ENCODE assay signal across 10 mouse cellular contexts in genomic region chr7:5019576-5019975, GRCm38 (mm10). TPM values are rescaled to one million over a fixed set of nuclear protein-coding genes. Genes with fewer than 3 reads are reported as not detected.
DNase-seq lines count a peak whose midpoint lies in the region; ATAC-seq and TF ChIP-seq lines count a peak whose summit lies in the region.
"Not testable (repeated sequence)": the region's sequence is repeated elsewhere in the genome, so short reads cannot be mapped to it uniquely, and the experiment has no call there.
"Had no signal": no experiment of that assay in that cellular context is flagged by ENCODE, and none has a peak within 500 bp of the region (broad histone marks: within the 10 kb centered on the region; RNA-seq: fewer than 3 reads in every experiment).

No protein-coding gene starts in this region.

- peak overlapping the region; percentile 88 for H3K27ac ChIP-seq in bone marrow macrophage, adult 2 months (ENCODE audit: insufficient read depth, low read depth, low read length)
- H3K27ac ChIP-seq in forebrain, embryonic 11.5 days (ENCODE audit: low read depth, low read length): peak overlapping the region; percentile 90
- H3K27ac ChIP-seq in heart, embryonic 14.5 days (replicated peaks in 1 of 2; ENCODE audit: control insufficient read depth in 1 of 2, insufficient read depth in 1 of 2, low read depth in 2 of 2, low read length in 2 of 2): peak overlapping the region; percentile 97 to 99
- peak overlapping the region; percentile 48; the same call in 1 of the 2 replicates for H3K27ac ChIP-seq in intestine, embryonic 15.5 days
- peak overlapping the region; percentile 97 for H3K27ac ChIP-seq in limb, embryonic 13.5 days
- peak overlapping the region; percentile 98 for H3K27ac ChIP-seq in lung, postnatal 0 days (ENCODE audit: low read length)
- H3K27ac ChIP-seq in neural tube, embryonic 12.5 days: not testable (repeated sequence)

- not testable (repeated sequence) for TF ChIP-seq CTCF in bone marrow macrophage, adult 2 months (IDR thresholded peaks at IDR 0.05; ENCODE audit: low read depth, low read length); lung, postnatal 0 days (IDR thresholded peaks at IDR 0.05)

- not testable (repeated sequence) for ATAC-seq in forebrain, embryonic 11.5 days (replicated peaks; ENCODE audit: low FRiP score); heart, embryonic 14.5 days (ENCODE audit: insufficient number of reproducible peaks, insufficient read depth, low FRiP score, low read depth); intestine, embryonic 15.5 days; limb, embryonic 13.5 days (ENCODE audit: low FRiP score, low read depth); lung, postnatal 0 days; neural tube, embryonic 12.5 days (ENCODE audit: low FRiP score, low read depth)

- TF ChIP-seq POLR2A in bone marrow macrophage, adult 2 months (IDR thresholded peaks at IDR 0.05; ENCODE audit: borderline replicate concordance, low read depth, low read length): not testable (repeated sequence)

- peak overlapping the region; percentile 93 for H3K4me3 ChIP-seq in bone marrow macrophage, adult 2 months (ENCODE audit: insufficient read depth, low read length)
- peak overlapping the region; percentile 86 for H3K4me3 ChIP-seq in forebrain, embryonic 11.5 days (ENCODE audit: low read depth, low read length)
- peak overlapping the region; percentile 79 to 86 for H3K4me3 ChIP-seq in heart, embryonic 14.5 days (ENCODE audit: control insufficient read depth in 1 of 2, insufficient read depth in 1 of 2, low read depth in 1 of 2, low read length in 2 of 2)
- H3K4me3 ChIP-seq in intestine, embryonic 15.5 days (replicated peaks): peak overlapping the region; percentile 81
- H3K4me3 ChIP-seq in limb, embryonic 13.5 days: peak overlapping the region; percentile 85
- peak overlapping the region; percentile 84 for H3K4me3 ChIP-seq in lung, postnatal 0 days (ENCODE audit: low read depth, low read length)
- peak overlapping the region; percentile 87 for H3K4me3 ChIP-seq in neural tube, embryonic 12.5 days

- H3K36me3 ChIP-seq in forebrain, embryonic 11.5 days (ENCODE audit: control insufficient read depth, insufficient read depth, low read length); intestine, embryonic 15.5 days; lung, postnatal 0 days (ENCODE audit: insufficient read depth, low read length): not testable (repeated sequence)
- H3K36me3 ChIP-seq in heart, embryonic 14.5 days (ENCODE audit: control insufficient read depth, insufficient read depth, low read length): peaks cover 36% of the 10 kb centered on the region
- peaks cover 46% of the 10 kb centered on the region for H3K36me3 ChIP-seq in limb, embryonic 13.5 days
- H3K36me3 ChIP-seq in neural tube, embryonic 12.5 days: peaks cover 27% of the 10 kb centered on the region

- TF ChIP-seq EP300 in lung, postnatal 0 days (IDR thresholded peaks at IDR 0.05): not testable (repeated sequence)

- H3K27me3 ChIP-seq in forebrain, embryonic 11.5 days (ENCODE audit: control insufficient read depth, insufficient read depth, low read length); heart, embryonic 14.5 days (ENCODE audit: control insufficient read depth, insufficient read depth, low read length); intestine, embryonic 15.5 days (replicated peaks); limb, embryonic 13.5 days; lung, postnatal 0 days (replicated peaks; ENCODE audit: insufficient read depth, low read length); neural tube, embryonic 12.5 days (replicated peaks): not testable (repeated sequence)

- WGBS in forebrain, embryonic 11.5 days: 30% methylated on average over 8 of the region's 8 CpGs
- WGBS in heart, embryonic 14.5 days: 32% methylated on average over 8 of the region's 8 CpGs
- WGBS in intestine, embryonic 15.5 days: 29% methylated on average over 8 of the region's 8 CpGs
- WGBS in limb, embryonic 13.5 days: 26% methylated on average over 8 of the region's 8 CpGs
- 31% methylated on average over 8 of the region's 8 CpGs for WGBS in lung, postnatal 0 days
- 28% methylated on average over 8 of the region's 8 CpGs for WGBS in neural tube, embryonic 12.5 days

- not testable (repeated sequence) for H3K9me3 ChIP-seq in forebrain, embryonic 11.5 days (ENCODE audit: control insufficient read depth, low read length); heart, embryonic 14.5 days (ENCODE audit: control insufficient read depth, low read length); intestine, embryonic 15.5 days; limb, embryonic 13.5 days; lung, postnatal 0 days (ENCODE audit: low read length); neural tube, embryonic 12.5 days

- peak overlapping the region; percentile 95 for H3K9ac ChIP-seq in forebrain, embryonic 11.5 days (ENCODE audit: low read length)
- H3K9ac ChIP-seq in heart, embryonic 14.5 days (ENCODE audit: low read length): peak overlapping the region; percentile 97
- not testable (repeated sequence) for H3K9ac ChIP-seq in intestine, embryonic 15.5 days; lung, postnatal 0 days (replicated peaks; ENCODE audit: low read depth); neural tube, embryonic 12.5 days
- peak overlapping the region; percentile 97 for H3K9ac ChIP-seq in limb, embryonic 13.5 days

- H3K4me2 ChIP-seq in forebrain, embryonic 11.5 days (ENCODE audit: low read depth, low read length, severe bottlenecking): peak overlapping the region; percentile 68
- H3K4me2 ChIP-seq in heart, embryonic 14.5 days (ENCODE audit: low read length): peak overlapping the region; percentile 80
- H3K4me2 ChIP-seq in intestine, embryonic 15.5 days (replicated peaks): peak overlapping the region; percentile 74
- peak overlapping the region; percentile 91 for H3K4me2 ChIP-seq in limb, embryonic 13.5 days (replicated peaks)
- peak overlapping the region; percentile 73 for H3K4me2 ChIP-seq in lung, postnatal 0 days (replicated peaks; ENCODE audit: low read depth, low read length)
- H3K4me2 ChIP-seq in neural tube, embryonic 12.5 days (replicated peaks): peak overlapping the region; percentile 83

- DNase-seq in 416B (ENCODE audit: low read depth): peak; percentile 29
- not testable (repeated sequence) for DNase-seq in forebrain, embryonic 11.5 days (ENCODE audit: low spot score); lung, postnatal 0 days (ENCODE audit: low spot score)

- H3K4me1 ChIP-seq in bone marrow macrophage, adult 2 months (ENCODE audit: control insufficient read depth, insufficient read depth, low read length): peaks cover 18% of the 10 kb centered on the region
- not testable (repeated sequence) for H3K4me1 ChIP-seq in forebrain, embryonic 11.5 days (replicated peaks; ENCODE audit: control insufficient read depth, insufficient read depth, low read length); intestine, embryonic 15.5 days (replicated peaks); lung, postnatal 0 days (ENCODE audit: insufficient read depth, low read depth, low read length)
- H3K4me1 ChIP-seq in heart, embryonic 14.5 days (ENCODE audit: control insufficient read depth in 2 of 2, insufficient read depth in 2 of 2, low read length in 2 of 2): peaks cover 4 to 14% of the 10 kb centered on the region in 2 experiments
- peaks cover 21% of the 10 kb centered on the region for H3K4me1 ChIP-seq in limb, embryonic 13.5 days
- peaks cover 10% of the 10 kb centered on the region for H3K4me1 ChIP-seq in neural tube, embryonic 12.5 days

RNA-seq across cellular contexts. Expression of gene Zfp865, which starts 0.6 kb away (rescaled TPM):
- 19.8 and 30.1 TPM in 2 replicates for polyA plus RNA-seq in bone marrow macrophage, adult 2 months (2012; ENCODE audit: insufficient read depth, insufficient read length, missing spikeins)
- 6.7 and 7.3 TPM in 2 replicates for polyA plus RNA-seq in forebrain, embryonic 11.5 days (2014; fragmentation: Nextera tagmentation; extraction: Ambion mirVana)
- polyA plus RNA-seq in heart, embryonic 14.5 days (2014; fragmentation: Nextera tagmentation; extraction: Ambion mirVana): 4.4 and 4.9 TPM in 2 replicates
- 5.5 and 5.6 TPM in 2 replicates for polyA plus RNA-seq in intestine, embryonic 15.5 days (2015; fragmentation: Nextera tagmentation; extraction: Ambion mirVana)
- 6.0 and 8.1 TPM in 2 replicates for polyA plus RNA-seq in limb, embryonic 13.5 days (2015; fragmentation: Nextera tagmentation; extraction: Ambion mirVana)
- 3.4 and 3.8 TPM in 2 replicates for polyA plus RNA-seq in lung, postnatal 0 days (2015; fragmentation: Nextera tagmentation; extraction: Ambion mirVana)
- 6.6 and 6.9 TPM in 2 replicates for polyA plus RNA-seq in neural tube, embryonic 12.5 days (2016; fragmentation: Nextera tagmentation; extraction: Ambion mirVana)

RNA-seq across cellular contexts. Expression of gene Ccdc106, which starts 0.8 kb away (rescaled TPM):
- 0.43 and 0.61 TPM in 2 replicates for polyA plus RNA-seq in bone marrow macrophage, adult 2 months (2012; ENCODE audit: insufficient read depth, insufficient read length, missing spikeins)
- polyA plus RNA-seq in forebrain, embryonic 11.5 days (2014; fragmentation: Nextera tagmentation; extraction: Ambion mirVana): 7.2 and 7.8 TPM in 2 replicates
- 0.73 and 1.9 TPM in 2 replicates for polyA plus RNA-seq in heart, embryonic 14.5 days (2014; fragmentation: Nextera tagmentation; extraction: Ambion mirVana)
- 13.4 TPM in 2 replicates for polyA plus RNA-seq in intestine, embryonic 15.5 days (2015; fragmentation: Nextera tagmentation; extraction: Ambion mirVana)
- 44.9 and 47.8 TPM in 2 replicates for polyA plus RNA-seq in limb, embryonic 13.5 days (2015; fragmentation: Nextera tagmentation; extraction: Ambion mirVana)
- 0.42 and 1.2 TPM in 2 replicates for polyA plus RNA-seq in lung, postnatal 0 days (2015; fragmentation: Nextera tagmentation; extraction: Ambion mirVana)
- polyA plus RNA-seq in neural tube, embryonic 12.5 days (2016; fragmentation: Nextera tagmentation; extraction: Ambion mirVana): 14.3 and 17.0 TPM in 2 replicates

RNA-seq across cellular contexts. Expression of gene Gm44973, which starts 4.3 kb away (rescaled TPM):
- polyA plus RNA-seq in bone marrow macrophage, adult 2 months (2012; ENCODE audit: insufficient read depth, insufficient read length, missing spikeins): not detected in 2 replicates
- polyA plus RNA-seq in forebrain, embryonic 11.5 days (2014; fragmentation: Nextera tagmentation; extraction: Ambion mirVana): 0.23 and 1.9 TPM in 2 replicates
- polyA plus RNA-seq in heart, embryonic 14.5 days (2014; fragmentation: Nextera tagmentation; extraction: Ambion mirVana): 0.34 TPM in 1 of 2 replicates, not detected in the other
- 1.6 TPM in 2 replicates for polyA plus RNA-seq in intestine, embryonic 15.5 days (2015; fragmentation: Nextera tagmentation; extraction: Ambion mirVana)
- polyA plus RNA-seq in limb, embryonic 13.5 days (2015; fragmentation: Nextera tagmentation; extraction: Ambion mirVana): 0.42 and 2.1 TPM in 2 replicates
- 2.1 and 4.4 TPM in 2 replicates for polyA plus RNA-seq in lung, postnatal 0 days (2015; fragmentation: Nextera tagmentation; extraction: Ambion mirVana)
- polyA plus RNA-seq in neural tube, embryonic 12.5 days (2016; fragmentation: Nextera tagmentation; extraction: Ambion mirVana): 0.26 TPM in 1 of 2 replicates, not detected in the other
- polyA plus RNA-seq: brain, embryonic 14.5 days; lung, adult 2 months had no signal

RNA-seq across cellular contexts. Expression of gene Fiz1, which starts 5.1 kb away (rescaled TPM):
- 20.5 and 23.6 TPM in 2 replicates for polyA plus RNA-seq in bone marrow macrophage, adult 2 months (2012; ENCODE audit: insufficient read depth, insufficient read length, missing spikeins)
- 67.0 and 68.3 TPM in 2 replicates for polyA plus RNA-seq in forebrain, embryonic 11.5 days (2014; fragmentation: Nextera tagmentation; extraction: Ambion mirVana)
- polyA plus RNA-seq in heart, embryonic 14.5 days (2014; fragmentation: Nextera tagmentation; extraction: Ambion mirVana): 23.4 and 23.8 TPM in 2 replicates
- 37.0 and 38.5 TPM in 2 replicates for polyA plus RNA-seq in intestine, embryonic 15.5 days (2015; fragmentation: Nextera tagmentation; extraction: Ambion mirVana)
- polyA plus RNA-seq in limb, embryonic 13.5 days (2015; fragmentation: Nextera tagmentation; extraction: Ambion mirVana): 44.7 and 48.6 TPM in 2 replicates
- polyA plus RNA-seq in lung, postnatal 0 days (2015; fragmentation: Nextera tagmentation; extraction: Ambion mirVana): 20.5 and 20.8 TPM in 2 replicates
- 62.0 and 63.3 TPM in 2 replicates for polyA plus RNA-seq in neural tube, embryonic 12.5 days (2016; fragmentation: Nextera tagmentation; extraction: Ambion mirVana)

RNA-seq across cellular contexts. Expression of gene Zfp524, which starts 5.4 kb away (rescaled TPM):
- 32.9 and 36.4 TPM in 2 replicates for polyA plus RNA-seq in bone marrow macrophage, adult 2 months (2012; ENCODE audit: insufficient read depth, insufficient read length, missing spikeins)
- 9.5 and 11.1 TPM in 2 replicates for polyA plus RNA-seq in forebrain, embryonic 11.5 days (2014; fragmentation: Nextera tagmentation; extraction: Ambion mirVana)
- 12.6 and 13.6 TPM in 2 replicates for polyA plus RNA-seq in heart, embryonic 14.5 days (2014; fragmentation: Nextera tagmentation; extraction: Ambion mirVana)
- polyA plus RNA-seq in intestine, embryonic 15.5 days (2015; fragmentation: Nextera tagmentation; extraction: Ambion mirVana): 20.2 and 21.4 TPM in 2 replicates
- polyA plus RNA-seq in limb, embryonic 13.5 days (2015; fragmentation: Nextera tagmentation; extraction: Ambion mirVana): 9.1 and 10.7 TPM in 2 replicates
- polyA plus RNA-seq in lung, postnatal 0 days (2015; fragmentation: Nextera tagmentation; extraction: Ambion mirVana): 22.4 and 24.6 TPM in 2 replicates
- polyA plus RNA-seq in neural tube, embryonic 12.5 days (2016; fragmentation: Nextera tagmentation; extraction: Ambion mirVana): 8.2 and 8.7 TPM in 2 replicates
